Mouse (Mus musculus): ENCODE results near the gene Gsg1l.

DNA sequence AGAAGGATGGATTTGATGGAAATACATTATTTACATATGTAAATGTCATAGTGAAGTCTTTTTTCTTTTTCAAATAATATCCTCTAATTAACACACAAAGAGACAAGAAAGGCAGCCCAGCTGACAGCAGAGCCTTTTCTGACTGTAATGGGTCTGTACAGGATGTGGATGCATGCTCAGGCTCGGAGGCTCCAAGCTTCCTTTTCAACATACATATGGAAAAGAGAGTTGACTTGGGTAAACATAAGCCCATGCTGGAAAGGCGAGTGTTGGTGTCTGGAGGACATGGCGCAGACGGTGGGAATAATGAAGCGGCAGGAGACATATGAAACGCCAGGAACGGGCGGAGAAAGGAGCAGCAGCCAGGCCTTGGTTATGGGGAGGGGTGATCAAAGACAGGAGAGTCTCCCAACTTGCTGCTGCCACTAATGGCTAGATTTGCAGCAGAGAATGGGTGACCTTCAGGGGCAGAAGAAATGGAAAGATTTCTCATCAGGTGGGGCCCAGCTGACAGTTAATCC lies 118.1 kb downstream of the Gsg1l start:
- TF ChIP-seq CTCF (IDR thresholded peaks at IDR 0.05; ENCODE audit: low read depth, low read length) = no peak
- TF ChIP-seq TAL1 (conservative IDR thresholded peaks at IDR 0.05; ENCODE audit: low read depth, low read length) = no peak
- TF ChIP-seq GATA2 (IDR thresholded peaks at IDR 0.05; ENCODE audit: borderline replicate concordance, low read depth, low read length) = no peak
- no peak for TF ChIP-seq GATA1 (IDR thresholded peaks at IDR 0.05; ENCODE audit: borderline replicate concordance, low read length)
